Mouse (Mus musculus) myocyte (in vitro differentiated cells): ENCODE measurements at regions not wholly inside any gene's neighbourhood (a gene's known extent, or its start where the extent isn't known, plus 50 kb on each side); places are given as distances from the start of the nearest gene placed in this dataset.

Source experiments
- CEBPB ChIP-seq: IDR thresholded peaks from 2 replicates; pipeline ENCODE4 v1.6.1; 2011; ENCODE audit warnings: mild to moderate bottlenecking, moderate library complexity; ENCODE audit not compliant: poor library complexity, insufficient read depth, severe bottlenecking
- E2F4 ChIP-seq: IDR thresholded peaks from one replicate; pipeline ENCODE4 v1.6.1; 2011; ENCODE audit warnings: mild to moderate bottlenecking, control low read depth, moderate library complexity; ENCODE audit not compliant: insufficient read depth
- MAX ChIP-seq: IDR thresholded peaks from one replicate; pipeline ENCODE4 v1.6.1; 2011; ENCODE audit warnings: low read depth, mild to moderate bottlenecking, control low read depth
- MYOD1 ChIP-seq, 3 experiments: IDR thresholded peaks; one replicate each; pipeline ENCODE4 v1.6.1; 2011; ENCODE audit warnings: control low read depth in 2 of 3, low read depth in 2 of 3, mild to moderate bottlenecking in 2 of 3, moderate library complexity in 1 of 3; ENCODE audit not compliant: insufficient read length in 2 of 3, control insufficient read depth in 1 of 3
- MYOG ChIP-seq, 3 experiments: IDR thresholded peaks; one replicate each; pipeline ENCODE4 v1.6.1; 2011; ENCODE audit warnings: control low read depth in 2 of 3, low read depth in 2 of 3, mild to moderate bottlenecking in 2 of 3; ENCODE audit not compliant: insufficient read length in 2 of 3, control insufficient read depth in 1 of 3, insufficient read depth in 1 of 3
- POLR2A ChIP-seq: IDR thresholded peaks from one replicate; pipeline ENCODE4 v1.6.1; 2011; ENCODE audit warnings: low read depth, mild to moderate bottlenecking, control low read depth, moderate library complexity; ENCODE audit not compliant: insufficient read length
- POLR2AphosphoS2 ChIP-seq: IDR thresholded peaks from one replicate; pipeline ENCODE4 v1.6.1; 2011; ENCODE audit warnings: low read depth, control low read depth; ENCODE audit not compliant: insufficient read length
- REST ChIP-seq: IDR thresholded peaks from one replicate; pipeline ENCODE4 v1.6.1; 2011; ENCODE audit warnings: mild to moderate bottlenecking, control low read depth, moderate library complexity; ENCODE audit not compliant: insufficient read depth, insufficient read length
- SRF ChIP-seq: IDR thresholded peaks from one replicate; pipeline ENCODE4 v1.6.1; 2011; ENCODE audit warnings: low read depth; ENCODE audit not compliant: control insufficient read depth, insufficient read length
- TCF12 ChIP-seq: IDR thresholded peaks from one replicate; pipeline ENCODE4 v1.6.1; 2011; ENCODE audit warnings: mild to moderate bottlenecking, control low read depth; ENCODE audit not compliant: poor library complexity, insufficient read depth, severe bottlenecking
- TCF3 ChIP-seq: IDR thresholded peaks from one replicate; pipeline ENCODE4 v1.6.1; 2011; ENCODE audit warnings: low read depth, control low read depth; ENCODE audit not compliant: insufficient read length
- USF1 ChIP-seq: IDR thresholded peaks from one replicate; pipeline ENCODE4 v1.6.1; 2011; ENCODE audit warnings: low read depth, mild to moderate bottlenecking, control low read depth, moderate library complexity

GRCm38 (mm10) chr1:62902931-62903453, 199.9 kb downstream of the Nrp2 start:
- TF ChIP-seq TCF12 (no peak), TCF3 (no peak), MYOD1 (IDR thresholded peaks at IDR 0.05; ENCODE audit: control insufficient read depth in 1 of 3, insufficient read length in 2 of 3, low read depth in 2 of 3) (no peak), MAX (no peak), POLR2A (no peak), USF1 (no peak), CEBPB (no peak), E2F4 (no peak), MYOG (IDR thresholded peaks at IDR 0.05; ENCODE audit: control insufficient read depth in 1 of 3, insufficient read depth in 1 of 3, insufficient read length in 2 of 3, low read depth in 2 of 3) (no peak), POLR2AphosphoS2 (no peak), SRF (no peak), REST (no peak)
